Mouse (Mus musculus): Measurements from ENCODE around the gene Gm20503. TPM values are rescaled to one million over a fixed set of nuclear protein-coding genes. Genes with fewer than 3 reads are reported as not detected.

Gene Gm20503
- polyA plus RNA-seq, 1 experiment from 2014 or later = 8.5 TPM

- Histone ChIP-seq H3K27me3 (no peaks in the 10 kb centered on the region), H3K4me2 (no peak overlapping the region), H3K27ac (replicated peaks) (no peak overlapping the region), H3K9me3 (replicated peaks) (no peaks in the 10 kb centered on the region), H3K36me3 (replicated peaks) (no peaks in the 10 kb centered on the region), H3K9ac (no peak overlapping the region), H3K4me3 (replicated peaks) (no peak overlapping the region), H3K4me1 (replicated peaks) (peaks cover 19% of the 10 kb centered on the region)
- WGBS (ENCODE audit: insufficient replicate concordance) = 61% methylated on average over 3 of the region's 3 CpGs
- ATAC-seq (ENCODE audit: insufficient read depth) = no peak
Measured at GRCm38 (mm10) chr4:59037525-59037924, 34.5 kb downstream of the Gm20503 start.

GRCm38 (mm10) chr4:59040397-59041287 lies 37.6 kb downstream of the Gm20503 start:
- Histone ChIP-seq H3K9ac (no peak overlapping the region), H3K4me3 (replicated peaks) (no peak overlapping the region), H3K9me3 (replicated peaks) (no peaks in the 10 kb centered on the region), H3K4me1 (replicated peaks) (peaks cover 10% of the 10 kb centered on the region), H3K27ac (replicated peaks) (no peak overlapping the region), H3K4me2 (no peak overlapping the region), H3K27me3 (no peaks in the 10 kb centered on the region), H3K36me3 (replicated peaks) (no peaks in the 10 kb centered on the region)
- 66% methylated on average over 11 of the region's 11 CpGs for WGBS (ENCODE audit: insufficient replicate concordance)
- no peak for ATAC-seq (ENCODE audit: insufficient read depth)

GRCm38 (mm10) chr4:59043074-59043473 lies 40.1 kb downstream of the Gm20503 start:
- H3K9me3 ChIP-seq (replicated peaks) = no peaks in the 10 kb centered on the region
- H3K27me3 ChIP-seq = no peaks in the 10 kb centered on the region
- no peak overlapping the region for H3K27ac ChIP-seq (replicated peaks)
- no peaks in the 10 kb centered on the region for H3K36me3 ChIP-seq (replicated peaks)
- no peak overlapping the region for H3K4me3 ChIP-seq (replicated peaks)
- H3K4me1 ChIP-seq (replicated peaks) = no peaks in the 10 kb centered on the region
- ATAC-seq (ENCODE audit: insufficient read depth) = no peak
- no peak overlapping the region for H3K9ac ChIP-seq
- 79% methylated on average over 5 of the region's 5 CpGs for WGBS (ENCODE audit: insufficient replicate concordance)
- no peak overlapping the region for H3K4me2 ChIP-seq

GRCm38 (mm10) chr4:59043891-59044290 lies 40.9 kb downstream of the Gm20503 start:
- H3K9me3 ChIP-seq (replicated peaks) = no peaks in the 10 kb centered on the region
- no peak for ATAC-seq (ENCODE audit: insufficient read depth)
- WGBS (ENCODE audit: insufficient replicate concordance) = 61% methylated on average over 6 of the region's 6 CpGs

GRCm38 (mm10) chr4:59047222-59047621 lies 44.2 kb downstream of the Gm20503 start:
- H3K9me3 ChIP-seq (replicated peaks) = no peaks in the 10 kb centered on the region
- no peak overlapping the region for H3K27ac ChIP-seq (replicated peaks)
- no peaks in the 10 kb centered on the region for H3K27me3 ChIP-seq
- no peak for ATAC-seq (ENCODE audit: insufficient read depth)
- no peaks in the 10 kb centered on the region for H3K36me3 ChIP-seq (replicated peaks)
- H3K4me2 ChIP-seq = no peak overlapping the region
- H3K4me3 ChIP-seq (replicated peaks) = no peak overlapping the region
- 50% methylated on average over 3 of the region's 3 CpGs for WGBS (ENCODE audit: insufficient replicate concordance)
- H3K9ac ChIP-seq = no peak overlapping the region
- no peaks in the 10 kb centered on the region for H3K4me1 ChIP-seq (replicated peaks)

More at GRCm38 (mm10) chr4:59043891-59044290, 40.9 kb downstream of the Gm20503 start:
- no peak overlapping the region for H3K27ac ChIP-seq (replicated peaks)
- no peak overlapping the region for H3K9ac ChIP-seq
- no peak overlapping the region for H3K4me3 ChIP-seq (replicated peaks)
- H3K4me2 ChIP-seq = no peak overlapping the region
- no peaks in the 10 kb centered on the region for H3K4me1 ChIP-seq (replicated peaks)
- no peaks in the 10 kb centered on the region for H3K36me3 ChIP-seq (replicated peaks)
- no peaks in the 10 kb centered on the region for H3K27me3 ChIP-seq

GRCm38 (mm10) chr4:59051081-59051480 lies 48.1 kb downstream of the Gm20503 start:
- no peaks in the 10 kb centered on the region for H3K36me3 ChIP-seq (replicated peaks)
- 44% methylated on average over 1 of the region's 1 CpGs for WGBS (ENCODE audit: insufficient replicate concordance)
- ATAC-seq (ENCODE audit: insufficient read depth) = no peak

GRCm38 (mm10) chr4:59057929-59058328 lies 54.9 kb downstream of the Gm20503 start:
- H3K27ac ChIP-seq (replicated peaks) = no peak overlapping the region
- WGBS (ENCODE audit: insufficient replicate concordance) = 53% methylated on average over 3 of the region's 3 CpGs
- H3K9me3 ChIP-seq (replicated peaks) = no peaks in the 10 kb centered on the region
- H3K4me2 ChIP-seq = no peak overlapping the region
- ATAC-seq (ENCODE audit: insufficient read depth) = no peak
- no peak overlapping the region for H3K9ac ChIP-seq
- H3K27me3 ChIP-seq = no peaks in the 10 kb centered on the region
- no peaks in the 10 kb centered on the region for H3K4me1 ChIP-seq (replicated peaks)
- no peaks in the 10 kb centered on the region for H3K36me3 ChIP-seq (replicated peaks)
- no peak overlapping the region for H3K4me3 ChIP-seq (replicated peaks)

More at GRCm38 (mm10) chr4:59051081-59051480, 48.1 kb downstream of the Gm20503 start:
- no peak overlapping the region for H3K4me2 ChIP-seq
- H3K9ac ChIP-seq = no peak overlapping the region
- no peaks in the 10 kb centered on the region for H3K27me3 ChIP-seq
- H3K4me1 ChIP-seq (replicated peaks) = no peaks in the 10 kb centered on the region
- H3K4me3 ChIP-seq (replicated peaks) = no peak overlapping the region
- H3K27ac ChIP-seq (replicated peaks) = no peak overlapping the region
- H3K9me3 ChIP-seq (replicated peaks) = no peaks in the 10 kb centered on the region

GRCm38 (mm10) chr4:59062526-59062925 lies 59.5 kb downstream of the Gm20503 start:
- WGBS (ENCODE audit: insufficient replicate concordance) = 75% methylated on average over 12 of the region's 12 CpGs
- Histone ChIP-seq H3K36me3 (replicated peaks) (no peaks in the 10 kb centered on the region), H3K4me3 (replicated peaks) (no peak overlapping the region), H3K27me3 (no peaks in the 10 kb centered on the region), H3K9ac (no peak overlapping the region), H3K4me2 (no peak overlapping the region), H3K4me1 (replicated peaks) (no peaks in the 10 kb centered on the region), H3K27ac (replicated peaks) (no peak overlapping the region), H3K9me3 (replicated peaks) (no peaks in the 10 kb centered on the region)
- ATAC-seq (ENCODE audit: insufficient read depth) = no peak

GRCm38 (mm10) chr4:59069276-59069675 lies 66.3 kb downstream of the Gm20503 start:
- Histone ChIP-seq H3K9me3 (replicated peaks) (no peaks in the 10 kb centered on the region), H3K36me3 (replicated peaks) (no peaks in the 10 kb centered on the region), H3K4me2 (no peak overlapping the region), H3K27ac (replicated peaks) (no peak overlapping the region), H3K9ac (no peak overlapping the region), H3K27me3 (no peaks in the 10 kb centered on the region), H3K4me3 (replicated peaks) (no peak overlapping the region), H3K4me1 (replicated peaks) (no peaks in the 10 kb centered on the region)
- 46% methylated on average over 3 of the region's 3 CpGs for WGBS (ENCODE audit: insufficient replicate concordance)
- no peak for ATAC-seq (ENCODE audit: insufficient read depth)

- no peak for ATAC-seq (ENCODE audit: insufficient read depth)
- H3K36me3 ChIP-seq (replicated peaks) = no peaks in the 10 kb centered on the region
- no peak overlapping the region for H3K4me2 ChIP-seq
- H3K4me3 ChIP-seq (replicated peaks) = no peak overlapping the region
- no peak overlapping the region for H3K9ac ChIP-seq
- 58% methylated on average over 2 of the region's 2 CpGs for WGBS (ENCODE audit: insufficient replicate concordance)
- H3K27me3 ChIP-seq = no peaks in the 10 kb centered on the region
- H3K4me1 ChIP-seq (replicated peaks) = no peaks in the 10 kb centered on the region
- H3K9me3 ChIP-seq (replicated peaks) = no peaks in the 10 kb centered on the region
- no peak overlapping the region for H3K27ac ChIP-seq (replicated peaks)
Measured at GRCm38 (mm10) chr4:59083430-59083829, 80.4 kb downstream of the Gm20503 start.

- Histone ChIP-seq H3K9ac (no peak overlapping the region), H3K9me3 (replicated peaks) (no peaks in the 10 kb centered on the region), H3K4me3 (replicated peaks) (no peak overlapping the region), H3K4me2 (no peak overlapping the region), H3K36me3 (replicated peaks) (no peaks in the 10 kb centered on the region), H3K27me3 (no peaks in the 10 kb centered on the region), H3K27ac (replicated peaks) (no peak overlapping the region), H3K4me1 (replicated peaks) (no peaks in the 10 kb centered on the region)
- 20% methylated on average over 1 of the region's 1 CpGs for WGBS (ENCODE audit: insufficient replicate concordance)
- ATAC-seq (ENCODE audit: insufficient read depth) = no peak
Measured at GRCm38 (mm10) chr4:59089391-59089790, 86.4 kb downstream of the Gm20503 start.

Measured in liver, embryonic 15.5 days (tissue).